Mouse (Mus musculus) heart, embryonic 14.5 days (tissue): Measurements from ENCODE around the gene Henmt1. TPM values are rescaled to one million over a fixed set of nuclear protein-coding genes. Genes with fewer than 3 reads are reported as not detected.

Experiments
- ATAC-seq: fragments of 200-750 bp; cut with Nextera tagmentation; 2 replicates; pipeline ENCODE4 v1.8.0; 2017; ENCODE audit warnings: low read depth, moderate TSS enrichment; ENCODE audit not compliant: insufficient number of reproducible peaks, insufficient read depth, low FRiP score
- H3K27ac ChIP-seq, 2 experiments: fragments of 200-500 bp in 1 of 2; fragments of 300-500 bp in 1 of 2; sonication (generic) in 1 of 2; replicated peaks in 1 of 2; 2 replicates each; pipeline ENCODE4 v1.5.1; 2012 to 2014; ENCODE audit warnings: low read depth in 2 of 2, low read length in 2 of 2, control low read depth in 1 of 2, mild to moderate bottlenecking in 1 of 2, mixed read lengths in 1 of 2; ENCODE audit not compliant: control insufficient read depth in 1 of 2, insufficient read depth in 1 of 2
- H3K27me3 ChIP-seq: fragments of 300-500 bp; sonication (generic); 2 replicates; pipeline ENCODE4 v1.6.1; 2014; ENCODE audit warnings: mild to moderate bottlenecking, low read length, control low read depth; ENCODE audit not compliant: control insufficient read depth, insufficient read depth
- H3K36me3 ChIP-seq: fragments of 300-500 bp; sonication (generic); 2 replicates; pipeline ENCODE4 v1.6.1; 2014; ENCODE audit warnings: mild to moderate bottlenecking, control low read depth, low read length, mixed read lengths; ENCODE audit not compliant: control insufficient read depth, insufficient read depth
- H3K4me1 ChIP-seq, 2 experiments: fragments of 200-500 bp in 1 of 2; fragments of 300-500 bp in 1 of 2; sonication (generic) in 1 of 2; 2 replicates each; pipeline ENCODE4 v1.6.1; 2012 to 2014; ENCODE audit warnings: low read length in 2 of 2, control low read depth in 1 of 2, mixed read lengths in 1 of 2; ENCODE audit not compliant: control insufficient read depth in 2 of 2, insufficient read depth in 2 of 2
- H3K4me2 ChIP-seq: fragments of 300-500 bp; sonication (generic); 2 replicates; pipeline ENCODE4 v1.6.1; 2014; ENCODE audit warnings: mild to moderate bottlenecking, low read length
- H3K4me3 ChIP-seq, 2 experiments: fragments of 200-500 bp in 1 of 2; fragments of 300-500 bp in 1 of 2; sonication (generic) in 1 of 2; 2 replicates each; pipeline ENCODE4 v1.5.1; 2012 to 2014; ENCODE audit warnings: low read length in 2 of 2, mild to moderate bottlenecking in 2 of 2, control low read depth in 1 of 2, low read depth in 1 of 2, moderate library complexity in 1 of 2; ENCODE audit not compliant: control insufficient read depth in 1 of 2, insufficient read depth in 1 of 2
- H3K9ac ChIP-seq: fragments of 300-500 bp; sonication (generic); 2 replicates; pipeline ENCODE4 v1.6.1; 2014; ENCODE audit warnings: mild to moderate bottlenecking, low read length
- H3K9me3 ChIP-seq: fragments of 300-500 bp; sonication (generic); 2 replicates; pipeline ENCODE4 v1.6.1; 2016; ENCODE audit warnings: low read length, control low read depth; ENCODE audit not compliant: control insufficient read depth
- WGBS: fragments of 180-500 bp; shearing (Covaris S2); extraction: QIAGEN DNeasy Blood & Tissue Kit; methylation state at CpG from one replicate; pipeline ENCODE4 v1.1.7; 2014; 5-methylcytosine and 5-hydroxymethylcytosine counted together
- polyA plus RNA-seq: library from polyadenylated mRNA; unstranded; fragments of >200 nt; fragmentation: Nextera tagmentation; extraction: Ambion mirVana; gene quantifications from 2 replicates; pipeline ENCODE4 v1.2.1, GENCODE M21; 2014

The Henmt1 gene
- polyA plus RNA-seq, 1 experiment from 2014 or later: not detected

DNA sequence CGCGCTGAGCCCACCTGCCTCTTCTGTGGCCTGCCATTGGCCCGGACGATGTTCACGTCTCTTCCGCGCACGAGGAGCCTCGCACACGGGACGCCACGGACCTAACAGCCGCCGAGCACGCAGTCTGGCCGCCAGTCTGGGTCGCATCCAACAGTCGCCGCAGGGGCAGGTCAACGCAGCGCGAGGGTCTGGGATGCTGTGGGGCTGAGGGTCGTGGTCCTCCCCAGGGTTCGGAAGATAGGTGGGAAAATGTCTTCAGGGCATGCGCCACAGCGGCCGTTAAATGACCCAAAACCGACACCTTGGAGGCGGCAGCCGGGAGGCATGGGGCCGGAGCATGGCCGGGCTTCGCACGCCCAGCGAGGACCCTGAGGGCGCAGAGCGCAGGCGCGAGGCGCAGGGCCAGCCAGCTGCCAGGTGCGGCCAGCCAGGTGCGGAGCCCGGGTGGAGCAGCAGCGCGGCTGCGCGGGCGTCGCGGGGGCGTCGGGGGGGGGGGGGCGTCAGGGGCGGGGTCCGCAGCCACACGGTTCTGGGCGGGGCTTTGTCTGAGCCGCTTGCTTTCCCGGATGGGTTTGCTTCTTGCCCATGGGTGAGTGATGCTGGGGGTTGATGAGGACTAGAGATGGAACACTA lies 444 bp downstream of the Henmt1 start, which contains the start of gene Gm9857:
Gene Gm9857 (minus strand): TSS at position 445 of the 633 bp plus-strand sequence.
- no peak within 1 kb of the TSS for H3K9ac ChIP-seq
- H3K36me3 ChIP-seq: no peaks in the 10 kb centered on the region
- H3K27me3 ChIP-seq: no peaks in the 10 kb centered on the region
- H3K27ac ChIP-seq: no peak within 1 kb of the TSS
- H3K4me3 ChIP-seq: peak within 1 kb of the TSS; percentile 23 to 34
- ATAC-seq: peak; percentile 13; the same call in 1 of the 2 replicates
- H3K4me2 ChIP-seq: peak within 1 kb of the TSS; percentile 70
- H3K9me3 ChIP-seq: no peaks in the 10 kb centered on the region
- H3K4me1 ChIP-seq: peaks cover 0 to 3% of the 10 kb centered on the region in 2 experiments; a peak in 1 of 4 replicates
- WGBS: 40% methylated on average over 51 of the region's 59 CpGs

DNA sequence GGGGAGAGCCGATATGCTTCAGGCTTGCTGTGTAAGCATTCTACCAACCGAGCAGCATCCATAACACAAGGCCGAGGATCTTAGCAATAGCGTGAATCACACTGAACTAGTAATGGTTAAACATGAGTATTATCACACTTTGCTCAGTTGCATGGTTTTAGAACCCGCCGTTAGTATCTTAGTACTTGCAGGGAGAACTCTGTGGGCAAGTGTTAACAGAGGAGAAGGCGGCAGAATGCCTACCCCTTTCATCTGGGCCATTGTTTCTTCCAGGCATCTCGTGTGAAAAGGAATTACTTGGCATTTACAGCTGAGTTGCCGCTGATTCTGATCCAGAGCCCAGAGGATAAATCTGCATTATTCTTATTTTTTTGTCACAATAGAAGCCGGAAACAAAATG lies 1.3 kb downstream of the Henmt1 start:
- H3K4me2 ChIP-seq: no peak overlapping the region
- no peaks in the 10 kb centered on the region for H3K9me3 ChIP-seq
- 82% methylated on average over 10 of the region's 10 CpGs for WGBS

GRCm38 (mm10) chr3:108957976-108958375 lies 18.3 kb downstream of the Henmt1 start:
- Histone ChIP-seq H3K4me1 (peaks cover 0 to 3% of the 10 kb centered on the region in 2 experiments; a peak in 3 of 4 replicates), H3K27ac (no peak overlapping the region), H3K4me2 (no peak overlapping the region), H3K9ac (no peak overlapping the region), H3K27me3 (no peaks in the 10 kb centered on the region), H3K9me3 (no peaks in the 10 kb centered on the region), H3K4me3 (no peak overlapping the region), H3K36me3 (no peaks in the 10 kb centered on the region)
- ATAC-seq: no peak

More for the DNA sequence above, 1.3 kb downstream of the Henmt1 start:
- H3K27ac ChIP-seq: no peak overlapping the region
- no peak overlapping the region for H3K9ac ChIP-seq
- H3K27me3 ChIP-seq: no peaks in the 10 kb centered on the region
- ATAC-seq: no peak
- H3K4me1 ChIP-seq: peaks cover 0 to 3% of the 10 kb centered on the region in 2 experiments; a peak in 1 of 4 replicates
- H3K4me3 ChIP-seq: no peak overlapping the region
- H3K36me3 ChIP-seq: no peaks in the 10 kb centered on the region

DNA sequence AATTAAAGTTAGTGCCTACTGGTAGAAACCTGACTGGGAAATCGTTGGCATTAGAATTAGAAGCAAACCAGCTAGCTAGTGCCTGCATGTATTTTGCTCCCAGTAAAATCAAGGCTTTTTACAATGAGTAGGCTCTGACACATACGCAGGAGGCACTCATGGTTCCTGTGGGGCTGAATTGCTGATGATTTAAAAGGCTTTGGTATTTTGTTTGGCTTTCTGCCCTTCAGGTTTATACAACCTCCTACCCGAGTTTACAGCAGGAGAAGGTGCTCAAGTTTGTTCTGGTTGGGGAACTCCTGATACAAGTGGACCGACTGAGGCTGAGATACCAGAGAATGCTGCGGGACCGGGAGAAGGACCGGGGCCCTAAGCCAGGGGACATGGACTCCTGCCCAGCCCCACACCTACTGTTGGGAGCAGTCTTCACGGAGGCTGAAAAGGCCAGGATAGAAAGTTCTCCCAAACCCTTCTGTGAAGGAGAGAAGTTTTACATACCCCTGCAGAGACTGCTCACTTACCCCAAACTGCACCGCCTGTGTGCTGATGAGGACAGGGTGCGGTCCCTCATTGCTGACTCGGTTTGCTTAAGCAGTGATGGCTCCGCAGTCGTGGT lies 20.1 kb downstream of the Henmt1 start:
- WGBS: 65% methylated on average over 13 of the region's 13 CpGs
- Histone ChIP-seq H3K4me1 (peaks cover 0 to 3% of the 10 kb centered on the region in 2 experiments; a peak in 2 of 4 replicates), H3K27me3 (no peaks in the 10 kb centered on the region), H3K9me3 (no peaks in the 10 kb centered on the region), H3K36me3 (no peaks in the 10 kb centered on the region), H3K9ac (no peak overlapping the region), H3K4me2 (no peak overlapping the region), H3K4me3 (no peak overlapping the region), H3K27ac (no peak overlapping the region)
- no peak for ATAC-seq

DNA sequence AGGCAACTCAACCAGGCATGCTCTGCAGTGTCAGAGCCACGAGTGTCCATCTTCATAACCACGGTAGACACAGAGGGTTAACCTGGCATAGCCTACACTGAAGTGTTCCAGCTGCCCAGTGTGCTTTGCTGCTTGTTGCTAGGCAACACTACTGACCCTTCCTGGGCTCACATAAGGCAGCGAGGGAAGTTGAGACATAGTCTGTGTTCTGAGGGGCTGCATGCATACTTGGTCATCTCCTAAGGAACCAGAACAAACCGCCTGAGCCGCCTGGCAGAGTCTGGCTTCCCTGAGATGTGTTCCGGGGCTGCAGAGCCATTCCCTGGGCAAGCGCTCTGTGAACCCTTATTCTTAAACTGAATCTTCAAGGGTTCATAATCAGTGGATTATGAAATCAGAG lies 21.6 kb downstream of the Henmt1 start:
- H3K4me3 ChIP-seq: 0 out of 4 replicates have a peak overlapping the region, but pooled peaks of 1 of the 2 experiments have one; percentile 4
- no peaks in the 10 kb centered on the region for H3K27me3 ChIP-seq
- ATAC-seq: no peak
- H3K36me3 ChIP-seq: no peaks in the 10 kb centered on the region
- H3K9ac ChIP-seq: 0 out of 2 replicates have a peak overlapping the region, but pooled peaks have one; percentile 3
- 39% methylated on average over 7 of the region's 7 CpGs for WGBS
- peaks cover 0 to 3% of the 10 kb centered on the region in 2 experiments; a peak in 2 of 4 replicates for H3K4me1 ChIP-seq
- H3K4me2 ChIP-seq: peak overlapping the region; percentile 48
- H3K27ac ChIP-seq: no peak overlapping the region
- H3K9me3 ChIP-seq: no peaks in the 10 kb centered on the region

DNA sequence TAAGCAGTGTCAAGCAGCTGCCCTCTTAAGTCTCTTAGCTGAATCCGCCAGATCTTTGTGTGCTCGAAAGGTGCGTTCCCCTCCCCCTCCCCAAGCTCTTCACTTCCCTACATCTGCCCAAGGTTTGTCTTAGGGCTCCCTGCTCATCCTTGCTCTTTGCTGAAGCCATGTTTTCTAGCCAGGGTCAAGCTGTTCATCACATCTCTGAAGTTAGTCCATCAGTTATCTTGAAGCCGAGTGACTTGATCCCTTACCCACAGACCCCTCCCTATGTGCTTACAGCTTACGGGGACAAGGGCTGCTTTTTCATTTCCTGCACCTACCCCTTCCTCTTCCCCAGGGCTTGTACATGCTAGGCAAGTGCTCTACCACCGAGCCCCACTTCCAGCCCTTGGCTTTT lies 22.0 kb downstream of the Henmt1 start:
- Histone ChIP-seq H3K27ac (no peak overlapping the region), H3K9ac (0 out of 2 replicates have a peak overlapping the region, but pooled peaks have one; percentile 3), H3K4me1 (peaks cover 0 to 3% of the 10 kb centered on the region in 2 experiments; a peak in 2 of 4 replicates), H3K4me3 (0 out of 4 replicates have a peak overlapping the region, but pooled peaks of 1 of the 2 experiments have one; percentile 4), H3K4me2 (peak overlapping the region; percentile 48), H3K36me3 (no peaks in the 10 kb centered on the region), H3K27me3 (no peaks in the 10 kb centered on the region), H3K9me3 (no peaks in the 10 kb centered on the region)
- no peak for ATAC-seq
- 59% methylated on average over 6 of the region's 6 CpGs for WGBS

DNA sequence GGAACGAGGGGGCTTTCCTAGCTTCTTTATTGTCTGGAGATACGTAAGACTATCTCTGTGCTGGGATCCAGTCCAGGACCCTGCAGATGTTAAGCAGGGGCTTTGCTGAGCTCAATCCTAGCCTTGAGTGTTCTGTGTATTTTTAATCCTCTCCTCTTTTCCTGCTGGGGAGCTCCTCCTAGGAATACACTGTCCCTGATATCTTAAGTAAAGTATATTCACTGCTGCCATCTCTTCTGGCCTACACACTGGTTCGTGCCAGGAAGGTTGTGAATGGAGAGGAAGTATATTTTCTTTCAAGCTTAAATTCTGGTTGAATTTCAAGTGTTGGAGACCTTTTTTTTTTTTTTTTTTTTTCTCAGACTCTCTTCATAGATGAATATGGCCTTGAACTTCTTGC lies 23.6 kb downstream of the Henmt1 start:
- H3K9ac ChIP-seq: no peak overlapping the region
- ATAC-seq: no peak
- H3K4me1 ChIP-seq: peaks cover 0 to 3% of the 10 kb centered on the region in 2 experiments; a peak in 2 of 4 replicates

More for the DNA sequence above, 23.6 kb downstream of the Henmt1 start:
- H3K27ac ChIP-seq: no peak overlapping the region
- no peaks in the 10 kb centered on the region for H3K9me3 ChIP-seq
- no peaks in the 10 kb centered on the region for H3K27me3 ChIP-seq
- H3K4me2 ChIP-seq: no peak overlapping the region
- no peak overlapping the region for H3K4me3 ChIP-seq
- 66% methylated on average over 3 of the region's 3 CpGs for WGBS
- no peaks in the 10 kb centered on the region for H3K36me3 ChIP-seq
